Mouse (Mus musculus): ENCODE results near the gene Ifi35. TPM values are rescaled to one million over a fixed set of nuclear protein-coding genes. Genes with fewer than 3 reads are reported as not detected.

Gene Ifi35
- polyA plus RNA-seq, 1 experiment from 2014 or later = 8.3 TPM

DNA sequence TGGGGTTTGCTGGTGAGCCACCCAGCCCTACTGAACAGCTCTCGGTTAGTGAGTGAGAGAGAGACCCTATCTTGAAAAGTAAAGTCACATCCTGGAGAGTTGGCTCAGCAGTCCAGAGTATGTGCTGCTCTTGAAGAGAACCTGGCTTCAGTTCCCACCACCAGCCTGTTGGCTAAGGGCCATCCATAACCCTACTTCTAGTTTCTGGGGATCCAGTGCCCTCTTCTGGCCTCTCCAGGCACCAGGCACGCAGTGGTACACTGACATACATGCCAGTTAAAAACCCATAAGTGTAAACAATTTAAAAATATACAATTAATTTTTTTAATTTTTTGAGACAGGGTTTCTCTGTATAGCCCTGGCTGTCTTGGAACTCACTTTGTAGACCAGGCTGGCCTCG, 2.2 kb downstream of the Ifi35 start:
- no peak for ATAC-seq (ENCODE audit: low FRiP score, low read depth)
- Histone ChIP-seq H3K9ac (no peak overlapping the region), H3K4me2 (replicated peaks) (no peak overlapping the region), H3K27ac (no peak overlapping the region), H3K4me3 (no peak overlapping the region), H3K9me3 (no peaks in the 10 kb centered on the region), H3K27me3 (no peaks in the 10 kb centered on the region), H3K4me1 (peaks cover 22% of the 10 kb centered on the region), H3K36me3 (peaks cover 8% of the 10 kb centered on the region)
- WGBS = 78% methylated on average over 3 of the region's 3 CpGs

DNA sequence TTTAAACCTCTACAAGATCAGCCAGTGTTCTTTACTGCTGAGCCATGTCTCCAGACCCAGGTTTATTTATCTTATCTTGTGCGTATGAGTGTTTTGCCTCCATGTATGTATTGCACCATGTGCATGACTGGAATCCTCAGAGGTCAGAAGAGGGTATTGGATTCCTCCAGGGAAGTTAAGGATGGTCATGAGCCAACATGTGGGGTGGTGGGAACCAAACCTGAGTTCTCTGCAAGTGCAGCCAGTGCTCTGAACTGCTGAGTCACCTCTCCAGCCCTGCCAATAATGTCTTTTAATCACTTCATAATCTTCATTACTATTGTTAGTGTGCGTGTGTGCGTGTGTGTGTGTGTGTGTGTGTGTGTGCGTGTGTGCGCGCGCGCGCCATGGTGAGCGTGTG, 3.3 kb downstream of the Ifi35 start:
- no peaks in the 10 kb centered on the region for H3K9me3 ChIP-seq
- WGBS = 92% methylated on average over 10 of the region's 10 CpGs
- no peak for ATAC-seq (ENCODE audit: low FRiP score, low read depth)
- peaks cover 22% of the 10 kb centered on the region for H3K4me1 ChIP-seq
- H3K36me3 ChIP-seq = peaks cover 3% of the 10 kb centered on the region; the same call in 1 of the 2 replicates
- H3K27ac ChIP-seq = no peak overlapping the region
- no peaks in the 10 kb centered on the region for H3K27me3 ChIP-seq
- no peak overlapping the region for H3K9ac ChIP-seq
- H3K4me3 ChIP-seq = no peak overlapping the region
- no peak overlapping the region for H3K4me2 ChIP-seq (replicated peaks)

DNA sequence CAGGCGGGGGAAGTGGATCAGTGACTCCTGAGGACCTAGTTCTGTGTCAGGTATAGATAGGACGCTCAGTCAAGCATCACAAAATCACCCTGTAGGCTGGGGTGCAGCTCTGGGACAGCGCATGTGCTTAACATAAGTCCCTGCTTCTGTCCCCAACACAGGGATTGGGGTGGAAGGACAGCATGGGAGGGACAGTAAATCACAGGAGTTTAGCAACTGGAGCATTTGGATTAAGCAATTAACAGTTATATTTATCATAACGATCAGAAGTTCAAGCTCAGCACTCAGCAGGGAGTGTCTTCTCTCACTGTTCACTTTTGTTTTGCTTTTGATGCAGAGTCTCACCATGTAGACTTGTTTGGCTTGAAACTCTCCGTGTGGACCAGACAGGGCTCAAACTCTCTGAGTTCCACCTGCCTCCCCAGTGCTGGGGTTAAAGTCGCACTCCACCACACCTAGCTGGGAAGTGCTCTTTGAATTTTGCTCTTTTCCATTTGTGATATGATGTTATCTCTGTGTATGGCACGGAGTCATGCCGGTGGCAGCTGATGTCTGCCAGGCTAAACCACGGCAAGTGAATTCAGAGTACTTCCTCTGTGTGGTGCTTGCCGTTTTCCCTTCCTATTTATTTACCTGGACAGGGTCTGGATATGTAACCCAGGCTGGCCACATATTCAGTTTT, 4.0 kb downstream of the Ifi35 start:
- H3K9me3 ChIP-seq = no peaks in the 10 kb centered on the region
- no peak overlapping the region for H3K9ac ChIP-seq
- no peaks in the 10 kb centered on the region for H3K27me3 ChIP-seq
- no peak overlapping the region for H3K4me3 ChIP-seq
- no peak for ATAC-seq (ENCODE audit: low FRiP score, low read depth)
- H3K27ac ChIP-seq = no peak overlapping the region
- WGBS = 71% methylated on average over 10 of the region's 10 CpGs
- no peaks in the 10 kb centered on the region; the same call in 1 of the 2 replicates for H3K36me3 ChIP-seq
- H3K4me2 ChIP-seq (replicated peaks) = no peak overlapping the region
- peaks cover 22% of the 10 kb centered on the region for H3K4me1 ChIP-seq

DNA sequence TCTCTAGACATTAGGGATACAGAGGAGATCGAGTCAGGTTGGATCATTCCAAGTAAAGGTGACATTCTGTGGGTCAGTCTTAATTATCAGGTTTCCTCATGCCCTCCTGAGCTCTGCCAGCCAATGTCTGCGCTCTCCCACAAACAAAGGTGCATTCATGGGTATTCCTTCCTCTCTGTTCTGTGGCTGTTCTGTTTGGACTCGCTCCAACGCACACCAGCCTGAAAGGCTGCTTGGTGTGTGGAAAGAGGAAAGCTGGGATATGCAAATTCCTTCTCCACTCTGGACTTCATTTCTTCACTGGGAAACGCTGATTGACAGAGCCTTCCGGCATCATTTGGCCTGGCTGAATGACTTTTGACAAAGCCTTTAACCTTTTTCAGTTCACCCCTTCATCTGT, 6.5 kb downstream of the Ifi35 start:
- H3K9ac ChIP-seq = no peak overlapping the region
- H3K27me3 ChIP-seq = no peaks in the 10 kb centered on the region
- H3K36me3 ChIP-seq = peaks cover 19% of the 10 kb centered on the region
- H3K4me2 ChIP-seq (replicated peaks) = no peak overlapping the region
- 72% methylated on average over 6 of the region's 6 CpGs for WGBS
- H3K9me3 ChIP-seq = no peaks in the 10 kb centered on the region
- H3K27ac ChIP-seq = peak overlapping the region; percentile 15; the same call in 1 of the 2 replicates
- H3K4me3 ChIP-seq = no peak overlapping the region
- ATAC-seq (ENCODE audit: low FRiP score, low read depth) = no peak
- H3K4me1 ChIP-seq = peaks cover 9% of the 10 kb centered on the region

DNA sequence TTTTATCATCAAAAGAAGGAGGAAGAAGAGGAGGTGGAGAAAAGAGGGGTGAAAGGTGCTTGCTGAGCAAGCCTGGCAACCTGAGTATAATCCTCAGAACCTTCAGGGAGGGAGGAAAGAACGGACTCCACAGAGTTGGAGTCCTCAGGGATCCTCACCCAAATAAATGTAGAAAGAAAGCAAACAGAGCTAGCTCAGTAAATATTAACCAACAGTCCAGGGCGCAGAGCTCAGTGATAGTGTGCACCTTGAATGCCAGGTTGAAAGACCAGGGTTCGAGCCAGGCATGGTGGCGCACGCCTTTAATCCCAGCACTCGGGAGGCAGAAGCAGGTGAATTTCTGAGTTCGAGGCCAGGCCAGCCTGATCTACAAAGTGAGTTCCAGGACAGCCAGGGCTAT, 7.4 kb downstream of the Ifi35 start:
- H3K4me1 ChIP-seq = peaks cover 9% of the 10 kb centered on the region
- peaks cover 28% of the 10 kb centered on the region for H3K36me3 ChIP-seq
- no peak for ATAC-seq (ENCODE audit: low FRiP score, low read depth)
- H3K9ac ChIP-seq = no peak overlapping the region
- no peaks in the 10 kb centered on the region for H3K27me3 ChIP-seq
- H3K9me3 ChIP-seq = no peaks in the 10 kb centered on the region
- H3K4me3 ChIP-seq = no peak overlapping the region
- no peak overlapping the region for H3K27ac ChIP-seq
- no peak overlapping the region for H3K4me2 ChIP-seq (replicated peaks)
- 90% methylated on average over 7 of the region's 7 CpGs for WGBS

DNA sequence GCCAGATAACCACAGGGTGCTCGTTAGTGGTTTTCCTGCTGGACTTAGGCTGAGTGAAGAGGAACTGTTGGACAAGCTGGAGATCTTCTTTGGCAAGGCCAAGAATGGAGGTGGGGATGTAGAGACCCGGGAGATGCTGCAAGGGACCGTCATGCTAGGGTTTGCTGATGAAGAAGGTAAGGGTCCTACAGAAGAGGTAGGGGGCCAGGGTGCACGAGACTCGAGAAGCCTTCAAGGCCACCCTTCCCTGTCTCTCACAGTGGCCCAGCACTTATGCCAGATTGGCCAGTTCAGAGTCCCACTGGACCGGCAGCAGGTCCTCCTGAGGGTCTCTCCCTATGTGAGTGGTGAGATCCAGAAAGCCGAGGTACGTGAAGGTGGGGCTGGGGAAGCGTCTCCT, 9.4 kb downstream of the Ifi35 start:
- H3K4me1 ChIP-seq = peaks cover 14% of the 10 kb centered on the region
- H3K4me2 ChIP-seq (replicated peaks) = no peak overlapping the region
- no peak overlapping the region for H3K4me3 ChIP-seq
- WGBS = 90% methylated on average over 9 of the region's 9 CpGs
- H3K36me3 ChIP-seq = peaks cover 46% of the 10 kb centered on the region
- H3K9ac ChIP-seq = no peak overlapping the region
- H3K27me3 ChIP-seq = no peaks in the 10 kb centered on the region
- H3K9me3 ChIP-seq = no peaks in the 10 kb centered on the region
- H3K27ac ChIP-seq = no peak overlapping the region
- ATAC-seq (ENCODE audit: low FRiP score, low read depth) = no peak

DNA sequence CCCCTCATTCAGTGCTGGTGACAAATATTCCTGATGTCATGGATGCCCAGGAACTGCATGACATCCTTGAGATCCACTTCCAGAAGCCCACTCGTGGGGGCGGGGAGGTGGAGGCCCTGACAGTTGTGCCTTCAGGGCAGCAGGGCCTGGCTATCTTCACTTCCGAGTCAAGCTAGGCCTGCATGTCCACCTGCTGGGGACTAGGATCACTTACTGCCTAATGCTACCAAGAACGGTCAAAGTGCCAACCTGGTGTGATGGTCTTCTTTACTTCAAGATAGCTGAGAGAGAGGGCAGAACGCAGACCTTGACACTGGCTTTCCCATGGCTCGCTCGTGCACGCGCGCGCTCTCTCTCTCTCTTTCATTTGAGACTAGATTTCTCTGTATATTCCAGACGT, 10.0 kb downstream of the Ifi35 start:
- peaks cover 20% of the 10 kb centered on the region for H3K4me1 ChIP-seq
- no peaks in the 10 kb centered on the region for H3K9me3 ChIP-seq
- no peak for ATAC-seq (ENCODE audit: low FRiP score, low read depth)
- H3K36me3 ChIP-seq = peaks cover 51% of the 10 kb centered on the region
- H3K4me2 ChIP-seq (replicated peaks) = no peak overlapping the region
- H3K4me3 ChIP-seq = no peak overlapping the region
- H3K27ac ChIP-seq = no peak overlapping the region
- no peaks in the 10 kb centered on the region for H3K27me3 ChIP-seq
- no peak overlapping the region for H3K9ac ChIP-seq
- WGBS = 83% methylated on average over 12 of the region's 12 CpGs

DNA sequence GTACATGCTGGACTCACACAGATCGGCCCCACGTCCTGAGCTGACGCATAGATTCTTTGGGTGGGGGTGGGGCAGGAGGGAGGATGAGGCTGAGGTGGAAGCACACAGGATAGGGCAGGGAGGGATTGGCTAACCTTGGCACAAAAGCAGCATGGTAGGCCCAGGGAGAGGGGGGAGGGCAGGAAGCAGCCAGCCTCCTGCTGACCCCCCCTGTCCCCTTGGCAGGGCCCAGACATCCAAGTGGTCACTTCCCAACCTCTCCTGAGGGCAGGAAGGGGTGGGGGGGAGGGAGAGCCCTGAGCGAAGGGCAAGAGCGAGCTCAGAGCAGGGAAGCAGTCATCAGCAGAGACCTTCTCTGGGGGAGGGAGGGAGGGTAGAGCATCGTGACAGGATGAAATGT, 11.5 kb downstream of the Ifi35 start:
- peaks cover 30% of the 10 kb centered on the region for H3K4me1 ChIP-seq
- H3K9me3 ChIP-seq = no peaks in the 10 kb centered on the region
- no peak overlapping the region for H3K4me3 ChIP-seq
- peaks cover 51% of the 10 kb centered on the region for H3K36me3 ChIP-seq
- H3K9ac ChIP-seq = no peak overlapping the region
- H3K4me2 ChIP-seq (replicated peaks) = no peak overlapping the region
- no peak overlapping the region for H3K27ac ChIP-seq
- H3K27me3 ChIP-seq = no peaks in the 10 kb centered on the region
- ATAC-seq (ENCODE audit: low FRiP score, low read depth) = no peak
- WGBS = 45% methylated on average over 6 of the region's 6 CpGs

DNA sequence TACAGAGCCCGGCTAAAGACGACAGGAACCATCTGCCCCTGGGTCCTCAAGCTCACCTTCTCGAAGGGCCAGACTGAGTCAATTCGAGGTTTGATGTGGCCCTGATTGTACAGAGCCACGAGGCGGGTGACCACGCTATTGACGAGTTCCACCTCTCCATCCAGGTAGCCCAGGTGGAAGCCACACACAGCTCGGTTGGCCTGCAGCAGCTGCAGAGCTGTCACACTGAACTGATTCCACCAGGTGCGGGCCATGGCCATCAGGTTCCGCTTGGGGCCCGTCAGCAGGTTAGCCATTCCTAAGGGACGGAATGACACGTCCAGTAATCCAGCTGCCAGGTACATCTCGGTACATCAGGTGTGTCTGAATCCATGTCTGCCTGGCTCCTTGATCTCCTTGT, 12.1 kb downstream of the Ifi35 start:
- H3K9me3 ChIP-seq = no peaks in the 10 kb centered on the region
- H3K4me1 ChIP-seq = peaks cover 28% of the 10 kb centered on the region
- no peak overlapping the region for H3K4me3 ChIP-seq
- ATAC-seq (ENCODE audit: low FRiP score, low read depth) = no peak
- no peak overlapping the region for H3K27ac ChIP-seq
- WGBS = 84% methylated on average over 15 of the region's 15 CpGs
- no peak overlapping the region for H3K9ac ChIP-seq
- H3K36me3 ChIP-seq = peaks cover 51% of the 10 kb centered on the region
- no peaks in the 10 kb centered on the region for H3K27me3 ChIP-seq
- no peak overlapping the region for H3K4me2 ChIP-seq (replicated peaks)

DNA sequence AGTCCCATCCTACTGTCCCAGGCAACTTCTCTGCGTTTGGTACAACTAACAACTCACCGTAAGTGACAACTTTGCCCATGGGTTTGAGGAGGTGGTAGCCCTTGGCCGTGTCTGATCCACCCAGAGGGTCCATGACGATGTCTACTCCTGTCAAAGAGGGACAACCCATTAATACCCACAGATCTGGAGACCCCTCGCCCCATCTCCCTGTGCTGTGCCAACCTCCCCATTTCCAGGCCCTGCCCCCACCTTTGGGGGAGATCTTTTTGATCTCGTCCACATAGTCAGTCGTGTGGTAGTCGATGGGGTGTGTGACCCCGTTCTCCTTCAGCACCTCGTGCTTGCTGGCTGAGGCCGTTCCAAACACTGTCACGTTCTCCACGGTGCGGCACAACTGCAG, 13.9 kb downstream of the Ifi35 start:
- Histone ChIP-seq H3K9ac (no peak overlapping the region), H3K4me2 (replicated peaks) (no peak overlapping the region), H3K27me3 (no peaks in the 10 kb centered on the region), H3K36me3 (peaks cover 51% of the 10 kb centered on the region), H3K9me3 (no peaks in the 10 kb centered on the region), H3K4me3 (no peak overlapping the region), H3K27ac (no peak overlapping the region), H3K4me1 (peaks cover 29% of the 10 kb centered on the region)
- ATAC-seq (ENCODE audit: low FRiP score, low read depth) = no peak
- WGBS = 84% methylated on average over 14 of the region's 14 CpGs

DNA sequence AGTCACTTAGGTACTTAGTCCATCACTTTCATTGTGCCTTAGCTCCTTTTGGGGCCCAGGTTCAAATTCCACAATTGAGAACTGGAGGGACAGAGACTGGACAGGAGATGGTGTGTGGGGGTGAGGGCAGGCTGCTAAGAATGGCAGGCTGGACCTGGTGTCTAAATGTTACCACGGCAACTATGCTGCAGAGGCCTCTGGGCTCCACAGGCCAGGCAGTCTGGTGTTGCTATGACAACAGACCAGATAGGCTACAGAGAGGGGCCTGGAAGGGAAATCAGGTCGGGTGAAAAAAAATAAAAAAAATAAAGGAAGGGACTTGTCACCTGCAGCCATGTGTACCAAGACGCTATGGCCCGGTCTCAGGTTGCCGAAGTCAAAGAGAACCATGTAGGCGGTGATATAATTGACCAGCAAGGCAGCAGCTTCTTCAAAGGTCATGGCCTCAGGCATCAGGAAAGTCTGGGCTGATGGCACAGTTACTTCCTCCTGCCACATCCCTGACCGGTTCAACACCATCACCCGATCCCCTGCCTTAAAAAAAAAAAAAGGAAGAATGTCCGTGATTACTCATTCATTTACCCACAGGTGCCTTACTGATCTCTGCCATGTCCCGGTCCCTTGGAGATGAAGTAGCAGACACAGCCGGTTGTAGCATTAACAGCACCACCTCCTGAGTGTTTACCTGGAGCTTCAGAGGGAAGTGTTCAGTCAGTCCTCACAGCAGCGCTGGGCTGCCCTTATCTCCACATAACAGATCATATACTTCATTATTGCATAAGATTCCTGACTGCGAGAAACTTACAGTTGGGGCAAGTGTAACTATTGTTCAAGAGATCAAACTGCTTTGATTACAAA, 14.6 kb downstream of the Ifi35 start:
- Histone ChIP-seq H3K9ac (no peak overlapping the region), H3K27ac (no peak overlapping the region), H3K27me3 (no peaks in the 10 kb centered on the region), H3K9me3 (no peaks in the 10 kb centered on the region), H3K36me3 (peaks cover 49% of the 10 kb centered on the region), H3K4me2 (replicated peaks) (no peak overlapping the region), H3K4me3 (no peak overlapping the region), H3K4me1 (peaks cover 35% of the 10 kb centered on the region)
- WGBS = 38% methylated on average over 13 of the region's 13 CpGs
- ATAC-seq (ENCODE audit: low FRiP score, low read depth) = no peak

DNA sequence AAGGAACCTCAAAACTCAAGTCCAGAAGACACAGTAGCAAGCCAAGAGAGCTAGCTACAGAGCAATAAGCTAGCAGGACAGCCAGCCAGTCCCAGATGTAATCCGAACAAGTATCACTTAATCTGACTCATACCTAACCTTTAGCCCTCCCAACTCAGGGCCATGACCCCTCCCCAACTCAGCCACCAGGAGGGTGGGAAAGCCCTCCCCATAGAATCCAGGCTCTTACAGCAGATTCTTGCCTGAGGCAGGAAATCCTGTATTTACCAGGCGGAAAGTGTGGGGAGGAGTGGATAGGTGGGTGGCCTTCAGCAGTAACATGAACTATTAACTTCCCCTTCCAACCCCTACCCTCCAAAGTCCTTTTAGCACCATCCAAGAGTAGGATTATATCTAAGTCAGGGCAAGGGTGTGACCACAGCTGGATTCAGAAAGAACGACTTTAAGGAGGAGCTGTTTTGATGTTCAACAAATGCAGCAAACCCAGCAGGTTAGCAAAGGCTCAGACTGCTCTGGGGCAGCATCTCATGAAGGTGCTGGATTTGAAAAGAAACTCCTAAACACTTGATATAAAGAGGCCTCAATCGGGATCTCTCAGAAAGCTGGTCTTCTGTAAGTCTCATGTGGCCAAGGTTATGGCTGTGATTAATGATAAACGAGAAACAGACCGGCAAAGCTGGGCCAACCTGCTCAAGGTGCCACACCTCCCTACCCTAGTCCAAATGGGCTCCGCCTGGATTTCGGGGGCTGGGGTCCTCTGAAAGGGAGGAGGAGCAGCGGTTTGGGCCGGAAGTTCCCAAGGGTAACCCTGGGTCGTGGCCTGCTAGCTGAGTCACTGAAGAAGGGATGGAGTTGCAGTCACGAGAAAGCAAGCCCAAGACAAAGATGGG, 16.2 kb downstream of the Ifi35 start, which contains the start of gene Rnd2:
TSS of gene Rnd2 (plus strand) at position 789 of the 890 bp plus-strand sequence.
- Histone ChIP-seq H3K4me3 (peak within 1 kb of the TSS; percentile 85), H3K4me1 (peaks cover 44% of the 10 kb centered on the region), H3K4me2 (replicated peaks) (peak within 1 kb of the TSS; percentile 85), H3K9me3 (no peaks in the 10 kb centered on the region), H3K27me3 (no peaks in the 10 kb centered on the region), H3K27ac (peak within 1 kb of the TSS; percentile 73; the same call in 1 of the 2 replicates), H3K9ac (peak within 1 kb of the TSS; percentile 66), H3K36me3 (peaks cover 34% of the 10 kb centered on the region)
- 6% methylated on average over 12 of the region's 12 CpGs for WGBS
- ATAC-seq (ENCODE audit: low FRiP score, low read depth) = no peak
